Mouse (Mus musculus) CD8-positive naive resting alpha-beta T cell, adult 2 months (primary cell): ENCODE results near the gene Spint1.
A peak's percentile ranks its signal among the peaks of the same experiment; 100 is the strongest.

Experiments used
- DNase-seq, 2 experiments: peaks; one replicate each; pipeline ENCODE4 v3.0.0; 2022; ENCODE audit warnings: low read depth in 2 of 2, low spot score in 2 of 2

Gene Spint1

DNA sequence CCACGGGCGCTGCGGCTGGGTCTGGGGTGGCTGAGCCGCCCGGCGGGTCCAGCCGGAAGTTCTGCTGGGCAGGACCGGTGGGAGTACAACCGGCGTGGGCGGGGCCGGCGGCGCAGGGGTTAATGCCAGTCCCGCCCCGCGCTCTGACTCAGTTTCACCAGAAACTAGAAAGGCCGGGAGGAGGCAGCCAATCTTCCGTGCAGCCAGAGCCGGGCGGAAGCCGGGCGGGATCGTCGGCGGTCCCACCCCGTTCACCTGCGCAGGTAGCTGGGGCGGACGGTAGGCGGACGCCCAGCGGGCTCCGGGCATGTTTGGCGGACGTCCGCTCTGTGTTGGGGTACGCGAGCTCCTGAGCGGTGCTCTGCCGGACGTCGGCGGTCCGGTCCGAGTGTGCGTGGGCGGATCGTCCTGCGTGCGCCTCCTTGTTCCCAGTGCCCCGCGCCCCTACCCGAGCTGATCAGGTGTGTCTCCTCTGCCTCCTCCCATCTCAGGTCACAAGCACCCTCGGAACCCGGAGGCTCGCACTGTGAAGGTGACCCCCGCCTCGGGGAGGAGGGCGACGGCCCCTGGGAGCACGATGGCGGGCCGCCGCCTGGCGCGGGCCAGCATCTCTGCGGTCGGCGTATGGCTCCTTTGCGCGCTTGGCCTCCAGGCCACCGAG, at the start of gene Spint1:
Gene Spint1, plus strand, starts transcription at position 153 of the 661 bp plus-strand sequence.
- DNase-seq, result no peak

DNA sequence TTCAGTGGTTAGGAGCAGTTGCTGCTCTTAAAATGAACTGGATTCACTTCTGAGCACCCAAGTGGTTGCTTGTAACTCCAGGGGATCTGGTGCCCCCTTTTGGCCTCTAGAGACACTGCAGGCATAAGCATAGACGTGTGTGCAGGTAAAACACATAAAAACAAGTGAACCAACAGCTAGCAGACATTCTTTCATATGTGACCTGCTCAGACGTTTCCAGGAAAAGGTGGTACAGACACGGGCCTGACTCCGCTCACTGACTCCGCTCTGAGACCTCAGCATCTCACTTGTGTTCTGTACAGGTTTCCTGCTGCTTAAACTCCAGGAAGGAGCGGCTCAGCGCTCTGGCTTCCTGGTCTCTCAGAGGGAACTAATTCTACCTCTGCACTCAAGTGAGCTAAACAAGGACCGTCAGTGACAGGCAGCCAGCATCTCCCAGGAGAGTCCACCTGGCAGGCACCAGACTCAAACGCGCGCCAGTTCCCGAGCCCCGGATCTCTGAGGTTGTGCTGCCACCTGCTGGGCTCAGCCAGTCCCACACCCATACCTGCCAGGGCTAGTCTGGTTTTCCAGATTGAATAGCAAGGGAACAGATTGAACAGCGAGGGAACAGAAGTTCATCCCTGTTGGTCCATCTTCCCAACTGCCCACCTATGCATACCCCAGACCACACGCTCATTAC, 48.0 kb upstream of the Spint1 start:
- peak; percentile 76 to 82 for DNase-seq

DNA sequence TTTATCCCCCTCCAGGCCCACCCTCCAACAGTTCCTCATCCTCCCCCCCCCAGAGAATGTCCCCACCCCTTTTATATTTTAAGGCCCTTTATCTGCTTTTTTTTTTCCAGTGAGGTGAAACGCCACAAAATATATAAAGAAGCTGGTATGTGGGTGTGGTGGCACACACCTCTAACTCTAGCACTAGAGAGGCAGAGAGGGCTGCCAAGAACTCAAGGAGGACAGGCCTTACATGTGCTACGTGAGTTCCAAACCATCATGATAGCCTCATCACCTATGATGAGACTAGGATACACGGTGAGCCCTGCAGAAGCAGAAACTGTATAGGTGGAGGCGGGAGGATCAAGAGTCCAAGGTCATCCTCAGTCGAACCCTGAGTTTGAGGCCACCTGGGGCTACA, 46.2 kb upstream of the Spint1 start:
- DNase-seq, result no peak

- no peak for DNase-seq
Measured at GRCm38 (mm10) chr2:119194140-119194539, 43.0 kb upstream of the Spint1 start.

- no peak for DNase-seq
Measured at GRCm38 (mm10) chr2:119196316-119197108, 40.6 kb upstream of the Spint1 start.

GRCm38 (mm10) chr2:119197493-119197892, 39.7 kb upstream of the Spint1 start:
- no peak for DNase-seq

DNA sequence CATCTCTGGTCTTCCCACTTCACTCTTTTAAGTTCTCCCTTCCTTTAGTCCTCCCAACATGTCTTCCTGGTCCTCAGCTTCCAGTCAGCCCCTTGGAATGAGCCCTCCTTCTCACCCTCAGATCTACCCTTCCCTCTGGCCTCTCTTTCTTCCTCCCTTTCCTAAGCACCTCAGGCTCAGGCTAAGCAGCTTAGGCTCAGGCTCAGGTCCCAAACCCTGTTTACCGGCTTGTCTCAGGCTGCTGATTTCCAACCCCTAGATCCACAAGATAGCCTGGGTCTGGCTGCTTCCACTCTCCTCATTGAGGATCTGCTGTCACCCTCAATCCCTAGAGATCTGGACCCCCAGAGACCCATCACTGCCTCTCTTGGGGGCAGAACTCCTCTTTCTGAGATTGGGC, 39.1 kb upstream of the Spint1 start:
- no peak for DNase-seq

DNA sequence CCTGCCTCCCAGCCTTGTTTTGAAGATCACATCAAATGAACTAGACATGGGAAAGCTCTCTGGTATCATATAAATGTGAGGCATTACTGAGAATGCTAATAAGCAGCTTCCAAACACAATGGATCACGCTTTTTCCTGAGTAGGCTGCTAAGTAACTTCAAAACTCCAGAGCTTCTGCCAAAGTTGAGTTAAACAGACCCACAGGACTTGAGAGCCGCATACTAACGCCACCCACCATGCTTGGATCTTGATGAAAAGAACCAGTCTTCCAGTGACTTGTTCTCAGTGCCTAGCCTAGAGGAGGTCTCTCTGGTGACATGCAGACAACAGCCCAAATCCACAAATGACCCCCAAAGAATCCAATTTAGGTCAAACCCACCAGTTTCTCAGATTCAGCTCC, 38.2 kb upstream of the Spint1 start:
- no peak for DNase-seq

GRCm38 (mm10) chr2:119202914-119203453, 34.2 kb upstream of the Spint1 start:
- no peak for DNase-seq

DNA sequence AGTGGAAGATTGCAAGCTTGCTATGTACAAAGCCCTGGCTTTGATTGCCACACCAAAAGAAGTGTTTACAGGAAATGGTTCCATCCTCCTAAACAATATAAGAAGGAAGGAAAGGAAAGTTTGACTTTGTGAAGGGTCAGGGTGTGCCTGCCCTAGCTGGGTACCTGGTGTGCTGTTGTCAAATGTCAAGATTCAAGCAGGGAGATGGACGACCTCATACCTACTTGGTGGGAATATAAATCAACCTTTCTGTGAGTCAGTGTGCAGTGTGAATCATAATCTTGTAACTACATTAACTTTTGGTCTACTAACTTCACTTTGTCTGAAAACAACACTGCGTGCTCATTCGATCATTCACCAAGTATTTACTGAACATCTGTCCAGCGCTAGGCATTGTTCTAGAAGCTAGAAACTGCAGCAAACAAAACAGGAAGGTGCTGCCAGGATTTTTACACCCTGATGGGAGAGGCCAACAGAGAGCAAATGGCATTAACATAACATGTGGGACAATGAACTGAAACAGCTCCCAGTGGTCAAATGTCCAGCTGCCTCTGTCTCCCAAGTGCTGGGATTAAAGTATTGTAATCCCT, 33.2 kb upstream of the Spint1 start:
- no peak for DNase-seq

DNA sequence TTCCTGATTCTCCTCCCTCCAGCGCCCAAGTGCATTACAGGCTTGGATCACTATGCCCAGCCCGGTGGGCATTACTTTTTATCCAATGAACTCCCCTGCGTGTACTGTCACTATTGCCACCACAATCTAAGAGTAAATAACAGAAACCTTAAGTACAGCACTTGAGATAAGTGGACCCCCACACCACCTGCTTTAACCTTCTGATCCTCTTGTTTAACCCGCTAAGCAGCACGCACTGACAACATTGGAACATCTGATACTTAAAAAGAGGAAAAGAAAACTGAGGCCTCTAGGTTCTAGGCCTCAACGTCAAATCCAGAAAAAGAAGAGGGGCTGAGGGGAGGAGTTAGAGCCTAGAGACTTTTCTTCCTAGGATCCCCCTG, 29.2 kb upstream of the Spint1 start:
- DNase-seq, result no peak

DNA sequence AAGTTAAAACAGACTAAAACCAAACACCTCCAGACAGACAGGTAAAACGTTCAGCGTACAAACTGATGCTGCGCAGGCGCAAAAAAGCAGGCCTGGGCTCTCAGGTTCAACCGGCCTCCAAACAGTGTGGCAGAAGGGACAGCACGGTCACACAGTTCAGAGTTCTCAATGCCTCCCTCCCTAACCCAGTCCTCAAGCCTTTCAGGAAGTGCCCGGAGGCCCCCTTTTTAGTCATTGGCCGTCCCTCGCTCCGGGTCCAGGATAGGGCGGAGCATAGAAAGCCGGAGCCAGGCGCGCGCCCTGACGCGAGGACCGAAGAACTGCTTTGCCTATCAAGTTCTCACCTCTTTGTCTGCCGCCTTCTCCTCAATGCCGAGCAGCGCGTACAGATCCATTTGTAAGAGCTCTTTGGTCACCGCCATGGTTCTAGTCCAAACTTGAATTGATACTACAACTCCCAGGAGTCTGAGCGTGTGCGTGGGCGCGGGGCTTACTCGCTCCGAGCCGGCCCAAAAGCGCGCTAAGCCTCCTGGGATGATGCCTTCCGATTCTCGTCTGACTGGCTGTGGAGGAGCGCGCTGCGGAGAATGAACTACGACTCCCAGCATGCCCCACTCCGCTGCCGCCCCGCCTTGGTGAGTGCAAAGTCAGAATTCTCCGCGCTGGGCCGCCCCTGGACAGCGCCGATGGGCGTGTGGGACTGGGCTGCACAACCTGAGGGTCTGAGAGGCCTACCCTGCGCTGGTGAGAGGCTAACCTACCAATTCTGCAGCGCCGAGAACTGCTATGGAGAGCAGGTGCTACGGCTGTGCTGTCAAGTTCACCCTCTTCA, 28.6 kb upstream of the Spint1 start, which contains the start of the genes Zfyve19 and Dnajc17:
Gene Zfyve19, plus strand, starts transcription at position 274 of the 832 bp plus-strand sequence.
Gene Dnajc17, minus strand, starts transcription at position 452 of the 832 bp plus-strand sequence.
- peak; percentile 89 to 93 for DNase-seq

DNA sequence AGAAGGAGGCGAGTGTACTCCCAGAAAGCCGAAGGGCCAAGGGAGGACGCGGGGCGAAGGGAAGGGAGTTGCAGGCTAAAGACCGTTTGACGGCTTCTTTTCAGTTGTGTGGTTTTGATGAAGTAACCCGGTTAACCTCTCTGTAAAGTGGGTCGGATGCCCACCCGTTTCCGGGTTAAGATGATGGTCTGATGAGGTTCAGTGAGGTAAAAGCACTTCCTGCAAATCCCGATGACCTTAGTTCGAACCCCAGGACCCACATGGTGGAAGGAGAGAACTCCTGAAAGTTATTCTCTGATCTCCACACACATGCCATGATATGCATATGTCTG, 28.0 kb upstream of the Spint1 start:
- no peak for DNase-seq

GRCm38 (mm10) chr2:119229775-119230704, 7.1 kb upstream of the Spint1 start, which contains the start of gene Ppp1r14d:
Ppp1r14d (minus strand) TSS chr2:119229906.
- DNase-seq, result no peak

DNA sequence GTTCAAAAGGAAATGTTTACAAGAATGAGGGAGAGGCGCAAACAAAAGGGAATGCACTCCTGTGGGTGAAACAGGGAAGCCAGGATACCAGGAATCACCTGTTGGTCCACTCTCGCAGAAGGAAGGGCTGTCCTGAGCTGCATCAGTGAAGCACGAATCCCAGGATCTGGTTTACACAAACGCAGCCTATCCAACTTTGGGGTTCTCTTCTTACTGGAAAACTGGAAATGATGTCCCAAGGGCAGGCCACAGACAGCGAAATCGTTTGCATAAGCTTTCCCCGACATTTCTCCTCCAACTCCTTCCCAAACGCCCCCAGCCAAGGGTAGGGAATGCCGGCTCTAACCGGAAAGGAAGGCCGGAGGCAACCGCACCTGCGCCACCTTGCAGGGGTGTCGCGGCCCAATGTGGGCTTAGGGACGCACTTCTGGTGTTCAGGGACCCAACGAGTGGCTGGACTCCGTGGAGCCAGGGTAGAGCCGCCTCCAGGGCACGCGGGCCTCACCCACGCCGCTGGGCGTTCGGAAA, 416 bp upstream of the Spint1 start:
- no peak for DNase-seq

GRCm38 (mm10) chr2:119237871-119238220, 684 bp downstream of the Spint1 start:
- no peak for DNase-seq

- DNase-seq, result no peak
Measured at GRCm38 (mm10) chr2:119238671-119239070, 1.5 kb downstream of the Spint1 start.

DNA sequence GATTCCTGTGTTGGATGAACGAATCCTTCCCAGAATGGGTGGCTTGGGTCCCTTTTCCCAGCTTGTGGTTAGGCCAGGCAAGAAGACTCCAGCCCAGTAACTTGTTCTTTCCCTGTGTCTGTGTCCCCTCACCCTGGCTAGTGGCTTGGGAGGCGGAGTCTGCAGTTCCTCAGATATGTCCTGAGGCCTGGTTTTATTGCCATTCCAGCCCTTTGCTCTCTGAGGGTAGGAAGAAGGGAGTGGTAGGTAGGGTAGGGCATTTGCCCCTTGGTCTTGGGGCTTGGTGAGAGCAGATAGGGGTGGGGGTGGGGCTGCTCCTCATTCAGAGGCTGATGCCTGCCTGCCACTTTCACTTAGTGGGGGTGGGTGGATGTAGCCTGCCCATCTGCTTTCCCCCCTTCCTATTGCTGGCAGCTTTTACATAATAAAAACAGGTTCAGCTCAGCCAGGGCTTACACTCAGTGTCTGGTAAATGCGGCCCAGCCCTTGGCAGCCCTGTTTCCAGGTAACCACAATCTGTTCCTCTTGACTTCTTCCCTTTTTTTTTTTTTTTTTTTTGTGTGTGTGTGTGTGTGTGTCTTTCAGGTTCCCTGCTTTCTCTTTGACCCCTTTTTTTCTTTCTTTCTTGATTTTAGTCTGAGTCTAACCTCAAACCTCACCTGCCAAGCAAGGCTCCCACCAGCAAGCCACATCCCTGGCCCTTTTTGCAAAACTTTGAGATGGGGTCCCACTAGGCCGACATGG, 3.1 kb downstream of the Spint1 start:
- no peak for DNase-seq

DNA sequence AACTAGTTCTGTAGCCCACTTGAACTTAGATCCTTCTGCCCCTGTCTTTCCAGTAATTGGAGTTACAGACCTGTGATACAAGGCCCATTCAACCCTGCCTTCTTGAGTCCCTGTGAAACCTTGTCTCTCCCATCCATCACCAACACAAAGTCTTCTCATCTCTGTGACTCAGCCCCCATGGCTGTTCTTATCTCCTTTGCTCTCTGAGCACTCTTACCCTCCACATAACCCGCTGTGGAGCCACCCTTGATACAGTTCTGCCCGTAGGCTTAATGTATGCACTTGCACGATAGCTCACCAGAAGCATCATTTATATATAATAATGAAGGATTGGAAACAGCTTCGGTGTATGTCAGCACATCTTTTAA, 3.6 kb downstream of the Spint1 start:
- DNase-seq, result no peak
